Mouse (Mus musculus) thymus, postnatal 4 days (tissue): ENCODE results near the gene Pla2g7.

Source experiments
- DNase-seq: peaks from one replicate; pipeline ENCODE4 v3.0.0; 2021

The Pla2g7 gene

DNA sequence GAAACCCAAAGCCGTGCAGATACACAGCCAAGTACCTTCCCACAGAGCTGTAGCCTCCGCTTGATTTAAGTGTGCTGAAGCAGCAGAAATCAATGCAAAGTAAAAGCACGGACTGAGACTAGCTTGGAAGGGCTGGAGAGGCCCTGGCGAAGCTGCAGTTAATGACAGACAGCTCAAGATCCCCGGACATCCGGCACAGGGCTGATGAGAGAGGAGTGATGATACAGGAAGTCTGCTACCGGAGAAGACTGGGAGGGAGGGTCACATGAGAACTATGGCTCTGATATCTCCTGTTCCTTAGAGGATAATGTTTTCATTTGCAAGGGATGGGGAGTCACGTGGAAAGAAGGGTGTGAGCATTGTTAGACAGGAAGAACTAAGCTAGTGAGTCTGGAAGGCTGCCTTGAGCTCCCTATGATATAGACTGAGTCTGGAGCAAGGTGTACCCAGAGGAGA, 13.1 kb downstream of the Pla2g7 start:
- DNase-seq, result no peak

DNA sequence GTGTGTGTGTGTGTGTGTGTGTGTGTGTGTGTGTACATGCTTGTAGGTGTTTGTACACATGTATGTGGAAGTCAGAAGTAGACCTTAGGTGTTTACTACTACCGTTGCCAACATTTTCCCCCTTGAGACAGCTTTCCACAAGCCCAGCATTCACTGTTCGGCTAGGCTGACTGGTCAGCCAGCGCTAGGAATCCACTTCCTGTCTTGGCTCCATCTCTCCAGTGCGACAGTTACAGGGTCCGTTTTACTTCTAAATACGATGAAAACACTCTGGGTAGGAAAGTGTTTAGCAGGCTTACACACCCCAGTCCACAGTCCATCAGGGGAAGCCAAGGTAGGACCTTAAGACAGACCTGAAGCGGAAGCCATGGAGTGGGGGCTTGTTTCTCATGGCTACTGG, 16.9 kb downstream of the Pla2g7 start:
- no peak for DNase-seq

DNA sequence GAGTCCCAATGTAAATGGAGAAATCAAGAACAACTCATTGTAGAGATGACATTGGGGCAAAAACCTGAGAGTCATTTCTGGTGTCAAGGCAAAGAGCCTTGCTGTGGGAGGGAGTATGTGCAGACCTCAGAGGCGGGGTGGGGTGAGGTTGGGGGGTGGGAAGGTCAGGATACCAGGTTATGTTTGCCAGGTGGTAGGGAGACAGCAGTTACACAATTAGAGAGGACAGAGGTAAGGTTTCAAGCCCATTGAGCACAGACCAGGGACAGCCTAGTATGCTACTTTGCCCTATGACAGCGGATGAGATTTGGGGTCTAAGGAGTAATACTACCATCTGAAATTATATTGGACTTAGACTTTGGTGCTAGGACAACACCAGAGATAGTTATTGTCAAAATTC, 19.4 kb downstream of the Pla2g7 start:
- no peak for DNase-seq

DNA sequence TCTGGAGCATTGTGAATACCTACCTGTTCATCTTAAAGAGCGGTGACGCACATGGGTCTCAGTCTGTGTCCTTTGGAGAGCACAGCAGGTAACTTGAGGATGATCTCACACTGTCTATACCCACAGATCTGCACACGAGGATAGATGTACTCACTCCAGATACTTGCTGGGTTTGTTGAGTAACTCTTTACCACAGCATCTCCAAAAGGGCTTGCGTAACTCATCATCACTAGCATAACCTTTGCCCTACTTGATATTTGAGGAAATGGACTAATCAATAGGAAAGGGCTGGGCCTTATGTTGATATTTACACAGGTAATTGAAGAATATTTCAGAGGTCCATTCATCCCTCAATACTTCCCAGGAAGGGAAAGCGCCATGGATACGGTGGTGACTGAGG, 21.9 kb downstream of the Pla2g7 start:
- no peak for DNase-seq

DNA sequence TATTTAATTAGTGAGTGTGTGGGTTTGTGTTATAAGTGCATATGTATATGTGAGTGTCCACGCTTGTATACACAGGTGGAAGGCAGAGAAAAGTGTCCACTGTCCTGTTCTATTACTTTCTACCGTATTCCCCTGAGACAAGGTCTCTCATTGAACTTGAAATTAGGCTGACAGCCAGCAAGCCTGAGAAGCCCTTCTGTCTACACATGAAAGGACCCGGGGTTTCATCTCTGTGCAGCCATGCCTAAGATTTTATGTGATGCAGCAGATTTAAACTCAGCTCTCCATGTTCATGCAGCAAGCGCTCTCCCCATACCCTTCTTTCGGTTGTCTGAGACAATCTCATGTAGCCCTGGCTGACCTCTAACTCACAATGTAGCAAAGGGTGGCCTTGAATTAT, 22.6 kb downstream of the Pla2g7 start:
- no peak for DNase-seq

DNA sequence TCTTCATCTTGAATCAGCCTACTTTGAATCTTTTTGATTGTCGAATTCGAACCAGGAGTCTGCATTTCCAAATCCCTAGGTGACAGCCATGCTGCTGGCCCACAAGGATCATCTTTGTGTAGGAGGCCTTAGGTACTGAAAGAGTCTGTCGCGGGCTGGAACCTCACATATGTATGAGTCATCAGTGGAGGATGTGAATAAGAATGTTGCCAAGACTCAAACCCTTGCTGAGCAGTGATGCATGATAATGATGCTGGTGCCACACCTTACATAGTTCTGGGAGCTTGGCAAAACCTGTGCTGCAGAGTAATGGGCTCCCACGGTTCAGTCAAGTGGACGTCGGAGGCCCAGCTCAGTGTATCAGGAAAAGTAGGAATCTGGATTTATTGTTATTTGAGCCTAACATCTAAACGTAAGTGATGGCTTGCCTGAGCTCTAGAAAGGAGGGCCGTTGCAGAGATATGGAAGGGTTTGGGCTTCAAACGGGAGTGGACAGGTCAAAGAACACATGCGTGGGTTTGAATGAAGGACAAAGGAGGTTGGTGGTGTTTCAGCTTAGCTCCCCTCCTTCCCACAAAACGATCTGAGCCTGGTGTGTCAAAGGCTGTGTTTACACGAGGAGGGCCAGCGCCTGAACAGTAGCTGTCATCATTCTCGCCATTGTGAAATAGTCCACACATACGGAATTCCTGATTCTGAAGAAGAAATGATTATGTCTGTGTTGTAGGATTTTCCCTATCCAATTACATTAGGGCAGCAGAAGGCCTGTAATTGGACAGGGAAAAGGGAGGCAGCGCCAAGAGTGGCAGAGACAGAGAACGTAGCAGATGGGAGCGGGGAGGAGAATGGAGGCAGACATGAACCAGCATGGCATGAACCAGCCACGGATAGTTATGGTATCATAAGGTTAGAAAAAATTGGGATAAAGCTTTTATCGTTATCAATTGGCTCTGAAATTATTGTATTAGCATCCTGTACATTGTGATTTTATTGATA, 24.7 kb downstream of the Pla2g7 start:
- no peak for DNase-seq

DNA sequence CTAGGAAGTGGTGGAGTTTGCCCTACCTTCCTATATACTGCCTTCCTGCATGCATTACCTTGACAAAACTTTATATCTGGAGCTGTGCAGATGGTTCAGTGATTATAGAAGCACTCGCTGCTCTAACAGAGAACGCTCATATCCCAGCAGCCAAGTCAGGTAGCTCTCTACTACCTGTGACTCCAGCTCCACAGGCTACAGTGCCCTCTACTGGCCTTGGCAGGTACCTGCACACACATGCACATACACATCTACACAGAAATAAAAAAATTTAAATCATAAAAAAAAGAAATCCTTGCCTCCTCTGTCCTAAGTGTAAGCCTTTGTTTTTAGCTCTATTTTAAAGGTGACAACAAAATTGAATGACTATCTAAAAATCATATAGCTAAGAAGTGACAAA, 29.8 kb downstream of the Pla2g7 start:
- no peak for DNase-seq

DNA sequence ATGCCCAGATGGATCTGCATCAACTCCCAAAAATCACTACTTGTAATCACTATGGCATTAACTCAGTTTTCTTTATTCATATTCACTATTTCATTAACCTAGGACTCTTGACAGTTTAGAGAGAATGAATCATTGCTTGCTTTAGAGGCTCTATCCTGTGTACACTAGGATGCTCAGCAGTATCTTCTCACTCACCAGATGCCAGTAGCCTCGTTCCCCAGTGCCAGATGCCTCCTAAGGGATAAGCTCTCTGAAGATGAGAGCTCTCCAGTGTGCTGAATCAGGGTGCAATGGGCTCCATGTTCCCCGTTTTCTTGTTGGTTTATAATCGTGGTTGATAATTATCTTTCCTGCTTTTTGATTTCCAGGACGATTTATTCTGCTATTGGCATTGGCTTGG, 30.8 kb downstream of the Pla2g7 start:
- DNase-seq, result no peak

DNA sequence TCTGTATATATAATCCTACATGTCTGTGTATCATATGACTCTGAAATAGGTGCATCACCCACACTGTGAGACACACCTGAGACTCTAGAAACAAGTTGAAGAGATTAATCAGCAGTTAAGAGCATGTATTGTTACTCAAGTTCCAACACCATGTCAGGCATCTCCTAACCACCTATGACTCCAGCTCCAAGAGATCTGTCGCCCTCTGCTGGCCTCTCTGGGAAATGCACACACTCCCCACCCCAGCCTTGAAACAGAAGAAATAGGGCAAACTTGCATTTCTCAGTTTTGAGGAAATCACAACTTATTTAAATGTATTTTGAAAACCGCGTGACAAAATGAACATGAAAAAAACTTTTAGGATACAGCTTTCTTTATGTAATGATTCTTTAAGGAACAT, 38.8 kb downstream of the Pla2g7 start:
- peak; percentile 83 for DNase-seq

DNA sequence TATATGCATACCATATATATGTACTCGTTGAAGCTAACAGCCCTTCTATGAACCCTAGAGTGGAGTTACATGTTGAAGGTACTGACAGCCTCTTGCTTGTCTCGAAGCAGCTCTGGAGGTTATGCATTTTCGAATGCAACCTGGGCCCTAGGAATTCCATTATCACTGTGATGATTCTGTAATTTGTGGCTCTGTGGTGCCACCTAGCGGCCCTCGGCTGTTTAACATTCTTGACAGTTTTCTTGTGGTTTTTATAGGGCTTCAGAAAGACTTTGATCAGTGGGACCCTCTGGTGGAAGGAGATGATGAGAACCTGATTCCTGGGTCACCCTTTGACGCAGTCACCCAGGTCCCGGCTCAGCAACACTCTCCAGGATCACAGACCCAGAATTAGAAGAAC, 43.7 kb downstream of the Pla2g7 start:
- DNase-seq, result peak; percentile 62

DNA sequence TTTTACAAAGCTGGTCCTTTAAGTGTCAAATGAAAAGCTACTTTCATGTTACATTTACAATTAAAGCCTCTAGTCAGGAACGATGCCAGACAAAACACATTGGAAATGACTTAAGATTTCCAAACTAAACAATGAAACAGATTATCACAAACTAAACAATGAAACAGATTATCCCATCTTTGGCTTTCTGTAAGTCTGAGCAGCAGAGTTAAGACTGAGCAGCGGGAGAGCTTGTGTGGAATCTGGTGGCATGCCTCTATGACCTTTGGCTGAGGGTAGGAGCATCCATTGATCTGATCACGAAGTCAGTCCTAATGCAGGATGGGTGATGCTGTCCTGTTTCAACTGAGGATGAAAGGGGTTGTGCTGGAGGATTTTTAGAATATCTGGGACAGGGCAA, 44.3 kb downstream of the Pla2g7 start:
- no peak for DNase-seq

DNA sequence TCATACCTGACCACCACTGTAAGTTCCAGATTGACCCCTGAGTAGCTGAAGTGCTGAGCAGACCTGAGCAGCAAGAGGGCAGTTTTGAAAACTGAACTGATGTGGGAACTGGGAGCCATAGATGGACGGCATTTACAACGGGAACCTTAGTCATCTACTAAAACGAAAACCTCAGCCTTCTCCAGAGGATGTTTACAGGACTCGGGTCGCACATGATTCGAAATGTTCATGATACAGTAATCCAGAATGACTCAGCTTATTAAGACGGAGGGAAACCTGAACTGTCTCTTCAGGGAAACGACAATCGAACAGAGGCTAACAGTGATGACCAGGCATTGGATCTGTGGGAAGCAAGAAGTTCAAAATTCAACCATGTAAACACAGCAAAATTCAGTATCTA, 51.3 kb downstream of the Pla2g7 start:
- DNase-seq, result no peak

DNA sequence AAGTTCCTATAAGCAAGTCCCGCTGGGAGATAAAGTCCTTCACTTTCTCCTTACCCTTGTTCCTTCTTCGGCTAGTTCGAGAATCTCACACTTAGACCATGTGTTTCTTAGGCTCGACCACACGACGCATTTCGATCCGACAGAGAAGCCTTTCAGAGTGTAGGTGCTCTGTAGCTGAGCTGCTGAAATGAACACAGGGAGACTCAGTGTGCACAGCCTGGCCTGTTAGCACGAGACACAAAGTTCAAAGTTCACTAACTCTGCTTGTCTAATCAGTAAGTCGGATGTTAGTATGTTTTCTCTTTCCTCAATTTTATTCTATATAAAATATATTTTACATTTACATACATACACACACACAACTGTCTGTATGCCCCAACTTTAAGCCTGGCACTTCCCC, 54.2 kb downstream of the Pla2g7 start:
- DNase-seq, result no peak

DNA sequence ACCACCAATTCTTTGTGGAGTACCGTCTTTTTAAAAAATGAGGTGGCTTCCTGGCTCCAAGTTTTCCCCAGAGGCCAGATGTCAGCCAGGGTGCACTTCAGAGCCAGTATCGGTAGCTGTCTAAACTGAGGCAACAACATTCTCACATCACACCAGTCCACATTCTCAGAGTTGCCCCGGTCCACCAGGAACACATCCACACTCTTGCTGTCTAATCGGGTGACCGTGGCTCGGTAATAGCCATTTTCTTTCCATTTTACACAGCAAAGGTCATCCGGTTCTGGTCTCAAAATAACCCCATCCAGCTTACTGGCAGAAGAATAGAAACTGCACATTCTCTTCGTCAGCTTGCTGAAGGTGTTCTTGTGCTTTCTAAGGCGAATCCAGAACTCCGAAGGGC, 60.3 kb downstream of the Pla2g7 start:
- DNase-seq, result no peak

DNA sequence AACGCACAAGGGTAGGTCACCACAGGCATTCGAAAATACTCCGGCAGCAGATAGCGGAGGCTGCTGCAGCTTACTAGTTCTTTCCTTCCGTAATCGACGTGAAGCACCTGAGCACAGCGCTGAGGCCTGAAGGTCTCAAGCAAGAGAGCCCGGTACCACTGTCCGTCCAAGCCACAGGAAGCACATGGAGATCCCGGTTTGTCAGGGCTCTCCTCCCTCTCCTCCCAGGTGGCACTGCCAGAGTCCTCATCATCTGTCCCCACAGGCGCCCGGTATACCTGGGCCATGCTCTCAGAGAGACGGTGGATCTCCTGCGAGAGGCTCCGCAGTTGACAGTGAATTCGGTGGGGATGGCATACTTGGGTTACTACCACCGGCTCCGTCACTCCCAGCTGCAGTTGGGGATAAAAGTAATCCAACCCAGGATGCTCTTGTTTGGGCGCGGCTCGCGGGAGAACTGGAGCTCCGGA, 61.2 kb downstream of the Pla2g7 start:
- DNase-seq, result no peak

DNA sequence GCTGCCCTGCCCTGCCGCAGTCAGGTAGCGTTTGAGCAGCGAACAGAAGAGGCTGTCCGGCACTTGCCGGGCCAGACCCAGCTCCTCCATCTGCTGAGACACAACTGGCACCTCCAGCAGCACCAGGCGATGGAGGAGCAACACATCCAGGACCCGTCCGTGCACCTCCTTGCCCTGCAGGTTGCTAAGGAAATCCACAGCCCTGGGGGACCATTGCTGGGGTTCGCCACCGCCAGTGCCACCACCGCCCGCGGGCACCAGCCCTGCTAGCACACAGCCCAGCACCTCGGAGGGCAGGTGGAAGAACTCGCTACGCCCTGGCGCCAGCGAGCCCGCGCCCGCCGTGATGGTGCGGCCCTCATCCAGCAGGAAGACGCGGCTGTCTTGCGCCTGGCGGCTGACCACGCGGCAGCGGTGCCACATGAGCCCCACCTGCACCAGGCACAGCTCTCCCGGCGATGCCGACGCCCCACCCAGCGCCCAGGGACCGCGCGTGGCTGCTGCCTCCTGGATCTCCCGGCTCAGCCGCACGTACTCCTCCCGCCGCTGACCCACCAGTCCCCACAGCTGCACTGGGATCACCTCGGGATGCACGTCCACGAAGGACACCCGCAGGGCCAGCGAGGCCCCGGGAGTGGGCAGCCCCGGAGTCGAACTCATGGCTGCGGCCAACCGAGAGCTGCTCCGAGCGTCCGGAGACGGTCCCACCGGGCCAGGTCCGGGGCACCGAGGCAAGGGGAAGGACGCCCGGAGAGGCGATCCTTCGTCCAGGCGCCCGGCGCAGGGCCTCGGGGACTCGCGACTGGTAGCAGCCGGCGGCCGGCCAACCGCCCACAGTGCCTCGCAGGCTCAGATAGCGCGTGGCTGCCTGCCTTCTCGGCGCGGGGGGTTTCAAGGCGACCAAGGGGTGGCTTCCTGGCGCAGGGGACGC, 61.9 kb downstream of the Pla2g7 start, which contains the start of gene Tdrd6:
TSS of gene Tdrd6 (minus strand) at position 804 of the 931 bp plus-strand sequence.
- peak; percentile 17 for DNase-seq

DNA sequence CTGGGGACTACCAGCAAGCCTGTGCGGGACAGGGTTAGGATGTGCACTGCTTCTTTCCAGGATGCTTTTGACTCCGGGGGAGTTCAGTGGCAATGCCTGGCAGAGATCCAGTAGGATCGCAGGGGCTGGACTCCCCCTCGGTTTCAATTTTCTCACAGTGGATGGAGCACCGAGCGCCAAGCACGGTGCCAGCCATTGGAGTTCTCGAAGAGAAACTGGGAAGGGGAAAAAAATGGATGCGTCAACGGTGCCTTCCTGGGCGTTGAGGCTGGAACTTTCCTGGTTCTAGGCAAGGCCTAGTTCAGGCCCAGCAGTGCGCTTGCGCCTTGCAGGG, 62.5 kb downstream of the Pla2g7 start:
- no peak for DNase-seq

DNA sequence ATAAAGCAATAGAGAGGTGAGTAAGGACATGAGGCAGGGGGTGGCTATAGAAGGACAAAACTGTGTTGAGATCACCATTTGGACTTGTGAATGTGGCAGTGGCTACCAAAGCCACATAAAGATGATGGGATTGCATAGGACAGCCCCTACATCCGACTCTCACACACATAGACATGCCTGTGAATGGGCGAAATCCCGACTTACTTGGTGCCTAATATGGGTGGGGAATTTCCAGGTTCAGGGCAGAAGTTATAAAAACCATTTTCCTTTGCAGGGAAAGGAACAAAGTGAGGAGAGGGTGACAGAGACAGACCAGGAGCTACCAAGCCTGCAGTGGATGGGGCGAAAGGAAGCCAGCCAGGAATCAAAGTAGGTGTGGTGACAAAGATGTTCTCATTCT, 69.2 kb downstream of the Pla2g7 start:
- no peak for DNase-seq

DNA sequence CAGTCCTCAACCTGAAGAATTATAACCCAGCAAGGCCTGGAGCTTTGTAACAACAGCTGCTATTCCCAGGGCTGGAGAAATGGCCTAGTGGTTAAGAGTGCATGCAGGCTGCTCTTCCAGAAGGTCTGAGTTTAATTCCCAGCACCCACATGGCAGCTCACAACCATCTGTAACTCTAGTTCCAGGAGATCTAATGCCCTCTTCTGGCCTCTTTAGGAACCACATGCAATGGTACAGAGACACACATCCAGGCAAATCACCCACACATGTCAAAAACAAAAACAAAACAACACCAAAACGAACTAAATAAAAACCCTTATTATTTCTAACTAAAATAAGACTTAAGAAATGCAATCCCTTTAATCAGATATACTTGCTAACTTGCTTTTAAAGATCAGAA, 72.9 kb downstream of the Pla2g7 start:
- no peak for DNase-seq

DNA sequence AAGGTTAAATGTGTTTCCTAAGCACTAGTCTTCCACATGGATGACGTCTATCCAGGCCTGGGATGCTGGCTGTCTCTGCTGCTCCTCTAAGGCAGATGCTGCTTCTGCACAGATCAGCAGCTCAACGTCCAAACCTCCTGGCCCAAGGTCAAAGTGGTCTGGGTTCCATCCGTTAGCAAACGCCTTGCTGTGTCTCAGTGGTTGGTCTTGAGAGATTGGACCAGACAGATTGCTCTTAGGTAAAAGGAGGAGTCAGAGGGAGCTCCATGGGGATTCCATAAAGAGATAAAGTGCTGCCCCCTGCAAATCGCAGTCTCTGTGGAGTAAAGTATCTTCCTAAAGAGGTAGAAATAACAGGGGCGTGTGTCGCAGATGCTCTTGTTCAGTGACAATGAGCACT, 75.3 kb downstream of the Pla2g7 start:
- DNase-seq, result no peak

DNA sequence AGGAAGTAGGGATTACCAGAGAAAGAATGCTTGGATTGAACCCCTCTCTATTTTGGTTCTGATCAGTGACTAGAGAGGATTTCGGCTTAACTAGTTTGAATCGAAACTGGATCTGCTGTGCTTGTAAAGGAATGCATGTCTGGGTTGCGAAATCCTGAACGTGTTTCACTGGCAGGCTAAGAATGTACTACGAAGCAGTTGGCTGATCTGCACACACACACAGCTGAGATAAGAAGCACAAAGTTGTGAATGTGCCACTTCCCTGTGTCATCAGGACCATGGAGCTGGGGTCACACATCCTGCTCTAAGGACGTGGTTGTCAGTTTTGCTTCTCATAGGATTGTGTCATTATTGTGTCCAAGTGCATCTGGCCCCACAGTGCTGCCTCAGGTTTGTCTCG, 76.5 kb downstream of the Pla2g7 start:
- DNase-seq, result no peak

DNA sequence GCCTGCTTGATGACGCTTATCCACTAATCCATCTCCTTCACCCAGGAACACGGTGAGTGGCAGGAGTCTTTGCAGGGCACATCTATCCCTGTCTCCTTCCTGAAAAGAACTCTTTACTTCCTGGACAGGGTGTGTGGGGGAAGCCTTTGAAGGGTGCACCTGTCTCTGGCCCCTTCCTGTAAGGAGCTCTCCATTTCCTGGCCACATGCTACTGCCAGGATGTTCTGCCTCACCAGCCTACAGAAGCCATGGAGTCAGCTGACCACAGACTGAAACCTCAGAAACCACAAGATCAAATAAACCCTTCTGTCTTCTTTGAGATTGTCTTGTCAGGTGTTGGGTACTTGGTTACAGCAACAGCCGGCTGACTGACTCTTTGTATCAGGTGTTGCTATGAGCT, 77.2 kb downstream of the Pla2g7 start:
- DNase-seq, result peak; percentile 22

DNA sequence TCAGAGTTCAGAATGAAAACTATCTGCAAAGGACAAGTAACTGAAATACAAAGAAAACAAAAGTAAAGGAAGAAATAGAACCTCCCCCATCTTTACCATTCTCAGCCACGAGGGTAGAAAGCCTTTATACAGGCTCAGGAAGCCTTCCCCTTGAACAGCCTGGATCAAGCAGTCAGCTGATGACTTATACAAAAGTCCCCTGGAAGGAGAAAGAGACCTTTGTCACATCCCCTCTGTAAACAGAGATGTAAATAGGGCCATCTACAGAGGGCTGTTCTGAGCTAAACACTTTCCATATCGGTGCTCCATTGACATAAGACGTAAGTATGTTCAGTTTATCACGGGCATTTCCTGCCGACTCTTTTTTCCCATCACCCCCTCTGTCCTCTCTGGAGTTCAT, 79.0 kb downstream of the Pla2g7 start:
- DNase-seq, result no peak
